Mouse (Mus musculus) erythroid progenitor cell, adult 5-6 weeks (primary cell): ENCODE results near the gene Fanca. TPM values are rescaled to one million over a fixed set of nuclear protein-coding genes. Genes with fewer than 3 reads are reported as not detected.

Experiments
- ATAC-seq: replicated peaks from 2 replicates; pipeline ENCODE4 v1.8.0; 2016; ENCODE audit warnings: moderate number of reproducible peaks, mild to moderate bottlenecking, moderate TSS enrichment, inconsistent platforms; ENCODE audit not compliant: poor library complexity, low FRiP score, severe bottlenecking
- total RNA-seq, 2 experiments: library from RNA; stranded (forward) in 1 of 2; stranded (reverse) in 1 of 2; fragments of 150-400 nt in 1 of 2; fragments of 186-747, 209-891 nt in 1 of 2; gene quantifications; 2 replicates each; pipeline versions ENCODE4 v1.2.3 to v1.2.4; 2015 to 2017; ENCODE audit warnings: low replicate concordance in 2 of 2

Fanca gene
- 47.9 and 75.0 TPM in 2 replicates for total RNA-seq (2015; ENCODE audit: low replicate concordance)
- 31.5 and 34.1 TPM in 2 replicates for total RNA-seq (2017; ENCODE audit: low replicate concordance)

DNA sequence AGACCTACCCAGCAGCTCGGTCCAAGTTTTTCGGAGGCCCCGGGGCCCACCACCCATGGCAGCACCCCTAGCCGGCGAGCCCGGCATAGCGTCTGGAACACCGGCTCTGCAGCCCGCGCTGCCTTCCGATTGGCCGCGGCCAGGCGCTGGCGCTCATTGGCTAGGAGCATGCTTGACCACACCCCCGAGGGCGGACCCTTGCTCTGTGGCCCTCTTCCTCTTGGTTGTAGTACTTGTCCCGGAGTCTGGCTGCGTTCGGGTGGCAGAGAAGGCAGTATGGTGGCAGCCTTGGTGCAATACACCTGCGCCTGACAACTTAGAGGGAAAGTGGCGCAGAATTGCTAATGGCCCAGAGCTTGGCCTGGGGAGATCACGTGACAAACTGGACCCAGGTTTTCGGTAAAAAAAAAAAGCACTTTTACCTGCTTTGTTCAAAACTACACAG is at the start of gene Fanca:
Fanca (minus strand) TSS at position 110 of the 445 bp plus-strand sequence.
- peak; percentile 100 for ATAC-seq

DNA sequence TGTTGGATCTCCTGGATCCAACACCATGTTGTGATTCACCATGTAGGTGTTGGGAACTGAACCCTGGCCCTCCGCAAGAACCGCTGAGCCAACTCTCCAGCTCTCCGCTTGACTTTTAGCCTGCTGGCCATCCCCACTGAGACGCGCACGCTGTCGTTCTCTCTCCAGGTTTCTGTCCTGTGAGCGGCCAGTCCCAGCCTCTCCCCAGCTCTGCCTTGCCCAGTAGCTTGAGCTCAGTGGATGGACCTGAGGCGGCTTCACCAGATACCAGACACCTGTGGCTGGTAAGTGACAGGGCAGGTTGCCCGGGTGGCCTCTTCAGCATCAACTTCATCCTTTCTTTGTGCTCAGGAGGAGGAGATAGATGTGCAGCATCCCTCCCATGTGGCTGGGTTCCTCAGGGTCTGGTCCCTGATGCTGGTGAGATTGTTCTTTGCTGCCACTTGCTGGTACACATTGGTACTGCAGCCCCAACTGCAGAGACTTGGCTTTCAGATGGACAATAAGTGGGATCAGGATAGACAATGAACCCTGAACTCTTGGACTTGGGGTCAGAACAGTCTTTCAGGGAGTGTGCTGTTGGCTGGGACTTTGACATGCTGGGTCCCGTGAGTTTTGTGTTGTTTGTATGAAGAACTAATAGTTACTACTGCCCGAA is 42.8 kb upstream of the Fanca start:
- peak; percentile 72 for ATAC-seq

DNA sequence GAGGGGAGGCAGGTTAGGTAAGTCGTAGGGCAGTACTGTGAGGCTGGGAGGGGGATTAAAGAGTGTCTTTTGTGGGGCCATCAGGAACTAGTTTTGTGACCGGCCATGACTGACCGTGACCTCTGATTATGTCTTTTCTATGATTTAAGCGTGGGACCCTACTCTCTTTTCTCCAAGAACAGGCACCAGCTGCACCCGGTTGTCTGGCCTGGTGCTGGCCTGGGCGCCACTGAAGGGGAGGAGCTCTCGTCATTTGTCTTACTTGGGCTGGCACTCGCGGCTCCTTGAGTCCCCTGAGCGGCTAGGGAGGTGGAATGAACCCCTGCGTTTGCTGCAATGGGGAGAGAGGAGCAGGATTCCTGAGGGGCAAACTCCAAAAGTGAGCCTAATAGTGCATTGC is 34.8 kb upstream of the Fanca start:
- ATAC-seq: no peak

DNA sequence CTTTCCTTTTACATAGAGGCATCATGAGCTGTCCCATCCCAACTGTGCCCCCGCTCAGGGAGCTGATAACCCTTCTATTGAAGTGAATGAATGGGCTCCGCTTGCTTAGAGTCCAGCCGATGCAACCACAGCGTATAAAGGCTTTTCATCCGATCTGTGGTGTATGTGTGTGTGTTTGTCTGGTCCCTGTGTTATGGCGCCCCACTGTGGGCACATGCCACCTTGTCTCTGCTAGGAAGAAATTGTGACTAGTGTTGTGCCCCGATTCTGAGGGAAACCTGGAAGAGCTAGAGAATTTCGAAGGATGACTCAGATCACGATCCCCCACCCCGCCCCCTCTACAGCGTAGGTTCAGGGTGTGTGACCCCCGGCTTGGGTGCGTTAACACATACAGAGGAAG is 34.4 kb upstream of the Fanca start:
- no peak for ATAC-seq

DNA sequence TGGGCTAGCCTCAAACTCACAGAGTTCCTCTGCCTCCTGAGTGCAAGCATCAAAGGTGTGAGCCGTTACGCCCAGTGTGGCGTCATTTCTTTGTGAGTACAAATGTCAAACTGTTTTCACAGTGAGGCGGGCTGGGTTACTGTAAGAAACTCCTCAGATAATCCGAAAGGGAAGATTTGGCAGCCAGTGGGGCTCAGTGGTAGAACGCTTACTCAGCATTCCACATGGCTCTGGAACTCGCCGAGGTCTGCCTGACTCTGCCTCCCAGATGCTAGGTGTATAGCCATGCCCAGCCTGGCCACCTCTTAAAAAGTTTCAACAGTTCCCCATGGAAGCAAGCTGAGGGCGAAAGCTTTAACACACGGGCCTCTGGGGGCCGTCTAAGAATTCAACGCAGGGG is 33.7 kb upstream of the Fanca start:
- ATAC-seq: no peak

DNA sequence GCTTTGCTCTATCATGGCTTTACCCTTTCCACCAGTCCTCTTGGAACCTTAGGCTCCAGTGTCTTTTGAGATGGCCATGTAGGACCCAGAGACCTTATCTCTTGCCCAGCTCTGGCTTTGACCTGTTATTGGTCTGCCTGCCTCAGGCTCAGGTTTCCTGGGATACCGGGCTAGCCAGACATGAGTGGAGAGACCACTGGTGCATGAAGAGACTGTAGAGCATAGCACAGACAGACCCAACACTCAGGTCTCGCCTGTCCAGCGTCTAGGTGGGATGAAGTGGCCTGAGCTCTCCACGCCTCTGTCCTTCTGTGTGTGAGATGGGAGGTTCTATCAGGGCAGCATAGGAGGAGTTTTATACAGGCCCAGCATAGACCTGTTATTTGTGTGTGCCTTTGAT is 30.7 kb upstream of the Fanca start:
- ATAC-seq: no peak

DNA sequence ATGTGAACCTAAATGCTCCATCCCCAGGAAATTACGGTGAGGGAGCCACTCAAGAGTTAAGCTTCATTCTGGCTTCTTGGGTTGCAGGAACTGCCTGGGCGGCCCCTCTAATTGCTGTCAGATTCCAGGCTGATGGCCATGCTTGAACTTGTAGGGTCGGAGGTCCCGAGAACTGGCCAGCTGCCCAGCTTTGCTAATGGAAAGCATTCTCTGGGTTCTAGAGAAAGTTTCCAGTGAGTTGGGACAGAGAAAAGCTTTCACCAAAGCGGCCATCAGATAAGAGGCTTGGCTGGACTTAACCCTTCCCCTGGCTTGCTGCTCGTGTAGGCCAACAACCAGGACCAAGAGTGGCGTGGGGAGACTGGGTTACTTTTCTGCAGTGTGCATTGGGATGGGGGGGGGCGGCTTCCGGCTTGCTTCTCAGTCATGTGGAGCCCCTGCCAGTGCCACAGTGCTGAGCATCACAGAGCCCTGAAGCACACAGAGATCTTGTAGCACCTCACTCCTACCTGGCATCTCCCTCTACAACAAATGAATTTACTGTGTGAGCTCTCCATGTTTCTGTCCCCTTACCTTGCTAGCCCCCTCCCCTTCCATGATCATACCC is 30.0 kb upstream of the Fanca start:
- no peak for ATAC-seq

DNA sequence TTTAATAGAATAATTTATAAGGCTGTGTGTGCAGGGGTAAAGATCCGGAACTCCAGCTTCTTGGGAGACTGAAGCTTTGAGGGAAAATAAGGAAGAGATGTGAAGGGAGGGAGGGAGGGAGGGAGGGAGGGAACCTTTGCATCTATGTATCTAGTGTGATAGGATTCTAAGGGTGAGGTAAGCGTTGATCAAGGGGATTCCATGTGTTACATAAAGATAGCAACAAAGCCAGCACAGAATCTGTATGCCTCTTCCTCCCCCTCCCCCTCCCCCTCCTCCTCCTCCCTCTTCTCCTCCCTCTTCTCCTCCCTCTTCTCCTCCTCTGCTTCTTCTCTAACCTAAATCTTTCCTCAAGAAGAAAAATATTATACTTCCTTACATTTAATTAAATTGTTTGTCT is 28.9 kb upstream of the Fanca start:
- ATAC-seq: no peak

DNA sequence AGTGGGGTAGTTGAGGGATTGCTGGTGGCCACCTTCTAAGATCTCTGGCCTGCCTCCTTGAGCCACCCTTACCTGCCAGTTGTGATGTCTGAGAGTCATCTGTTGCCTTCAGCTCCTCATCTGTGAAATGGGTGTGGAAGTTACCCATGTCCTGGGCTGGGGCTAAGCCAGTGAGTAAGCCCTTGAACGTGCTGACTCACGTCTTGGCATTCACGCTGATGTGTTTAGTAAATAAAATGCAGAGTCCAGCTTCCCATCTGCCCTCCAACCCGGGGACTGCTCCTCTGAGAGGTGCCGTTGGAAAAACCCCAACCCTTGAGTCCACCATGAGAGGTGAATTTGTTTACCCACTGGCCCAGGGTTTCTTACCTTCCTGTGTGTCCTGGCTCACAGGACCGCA is 27.5 kb upstream of the Fanca start:
- no peak for ATAC-seq

DNA sequence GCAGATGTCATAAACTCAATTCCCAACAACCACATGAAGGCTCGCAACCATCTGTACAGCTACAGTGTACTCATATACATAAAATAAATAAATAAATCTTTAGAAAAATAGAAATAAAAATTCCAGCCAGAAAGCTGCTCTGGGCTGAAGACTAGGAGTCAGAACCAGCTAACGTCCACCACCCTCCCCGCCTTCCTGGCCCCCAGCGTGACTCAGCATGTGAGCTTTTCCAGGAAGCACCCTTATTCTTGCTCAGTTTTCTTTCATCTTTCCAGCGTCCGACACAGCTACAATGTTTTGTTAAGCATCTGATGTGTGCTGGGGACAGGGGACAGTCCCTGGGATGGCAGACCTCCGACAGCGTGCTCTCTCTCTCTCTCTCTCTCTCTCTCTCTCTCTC is 26.8 kb upstream of the Fanca start:
- ATAC-seq: no peak

DNA sequence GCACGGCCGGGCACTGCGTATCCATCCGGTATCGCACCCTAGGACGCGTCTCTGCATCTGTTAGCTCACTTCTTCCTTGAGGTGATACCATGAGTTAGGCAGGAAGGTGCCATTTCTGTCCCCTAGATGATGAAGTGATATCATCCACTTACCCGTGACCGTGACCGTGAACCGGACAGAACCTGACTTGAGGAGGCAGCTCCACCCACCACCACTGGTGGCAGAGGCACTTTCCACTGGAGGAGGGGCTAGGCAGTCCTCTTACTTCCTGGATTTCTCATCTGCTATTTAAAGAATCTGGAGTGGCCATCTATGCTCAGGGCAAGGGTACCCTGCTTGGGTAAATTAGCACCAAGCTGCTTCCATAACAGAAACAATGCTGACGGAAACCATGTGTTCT is 25.0 kb upstream of the Fanca start:
- no peak for ATAC-seq

DNA sequence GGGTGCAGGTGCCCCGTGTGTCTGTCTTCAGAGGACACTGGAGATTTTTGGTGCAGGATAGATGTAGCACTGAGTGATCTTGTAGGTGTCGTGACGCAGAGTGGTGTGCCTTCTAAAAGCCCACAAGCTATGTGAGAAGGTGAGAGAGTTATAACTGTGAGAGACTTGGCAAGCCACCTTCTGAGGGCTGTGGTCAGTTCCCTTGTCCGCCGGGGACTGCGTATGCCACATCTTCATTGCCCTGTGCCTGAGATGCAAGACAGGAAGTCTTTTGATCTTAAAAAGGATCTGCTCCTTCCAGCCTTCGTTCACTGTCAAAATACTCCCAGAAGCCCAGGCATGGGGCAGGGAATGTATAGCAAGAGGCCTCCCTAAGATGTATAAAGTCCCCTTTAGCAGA is 24.5 kb upstream of the Fanca start:
- no peak for ATAC-seq

DNA sequence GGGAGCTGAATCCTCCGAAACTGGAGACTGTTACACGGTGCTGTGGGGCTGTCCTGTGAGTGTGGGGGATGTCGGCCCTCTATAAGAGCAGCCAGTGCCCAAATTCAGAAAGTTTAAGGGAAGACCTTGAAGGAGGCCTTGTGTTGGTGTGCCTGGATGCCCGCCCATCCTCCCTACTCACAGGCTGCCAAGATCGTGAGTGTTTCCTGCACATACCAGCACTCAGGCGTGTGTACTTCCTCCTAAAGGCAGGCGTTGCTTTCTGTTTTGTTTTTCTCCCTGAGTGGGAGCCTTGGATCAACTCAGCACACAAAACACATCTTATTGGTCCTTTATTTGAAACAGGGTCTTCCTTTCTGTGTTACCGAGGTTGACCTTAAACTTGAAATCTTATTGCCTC is 23.9 kb upstream of the Fanca start:
- ATAC-seq: no peak

DNA sequence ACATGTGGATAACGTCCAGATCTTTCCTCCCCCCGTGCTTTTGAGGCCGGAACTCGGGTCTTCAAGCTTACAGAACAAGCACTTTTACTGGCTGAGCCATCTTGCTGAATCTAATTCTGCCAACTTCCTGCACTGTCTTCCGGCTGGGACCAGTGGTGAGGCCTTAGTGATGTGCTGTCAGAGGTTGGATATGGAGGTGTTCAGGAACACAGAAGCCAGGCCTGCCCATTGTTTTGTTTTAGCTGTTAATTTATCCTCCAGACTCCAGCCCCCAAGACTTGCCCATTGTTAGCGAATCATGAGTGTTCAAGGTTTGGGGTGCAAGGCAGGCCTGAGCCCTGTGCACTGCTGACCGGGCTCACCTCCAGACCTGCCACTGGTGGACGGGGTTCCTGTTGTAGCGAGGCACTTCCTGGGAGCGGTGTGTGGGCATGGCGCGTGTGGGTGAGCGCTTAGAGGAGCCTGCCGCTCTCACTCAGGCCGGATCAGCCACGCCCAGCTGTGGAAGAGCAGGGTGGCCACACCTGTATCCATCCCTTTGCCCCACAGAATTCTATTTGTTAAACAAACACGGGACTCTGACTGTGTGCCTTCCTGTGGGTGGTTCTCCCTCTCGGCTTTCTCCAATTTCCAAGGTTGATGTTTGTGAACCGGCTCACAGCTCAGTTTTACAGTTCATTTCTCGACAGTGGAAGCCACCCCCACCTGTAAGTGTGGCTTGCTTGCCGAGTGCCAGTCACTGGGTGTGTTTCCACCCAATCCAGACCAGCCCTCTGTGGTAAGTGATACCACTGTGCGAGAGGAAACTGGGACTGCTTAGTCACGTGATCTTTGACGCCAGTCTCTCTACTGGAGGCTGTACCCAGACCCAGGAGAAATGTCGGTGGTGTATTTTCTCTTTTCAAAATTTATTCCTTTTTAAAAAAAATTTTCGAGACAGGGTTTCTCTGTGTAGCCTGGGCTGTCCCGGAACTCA is 23.0 kb upstream of the Fanca start:
- ATAC-seq: no peak

DNA sequence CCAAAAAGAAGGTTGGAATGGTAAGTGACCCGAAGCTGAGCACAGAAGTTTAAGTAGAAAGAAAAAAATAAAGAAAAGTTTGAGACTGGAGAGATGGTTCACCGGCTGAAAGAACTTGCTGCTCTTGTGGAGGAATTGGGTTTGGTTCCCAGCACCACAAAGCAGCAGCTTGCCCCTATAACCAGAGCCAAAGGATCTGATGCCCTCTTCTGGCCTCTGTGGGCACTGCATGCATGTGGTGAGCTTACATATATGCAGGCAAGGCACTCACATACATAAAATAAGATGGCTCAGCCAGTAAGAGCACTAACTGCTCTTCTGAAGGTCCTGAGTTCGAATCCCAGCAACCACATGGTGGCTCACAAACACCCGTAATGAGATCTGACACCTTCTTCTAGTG is 21.7 kb upstream of the Fanca start:
- ATAC-seq: no peak

DNA sequence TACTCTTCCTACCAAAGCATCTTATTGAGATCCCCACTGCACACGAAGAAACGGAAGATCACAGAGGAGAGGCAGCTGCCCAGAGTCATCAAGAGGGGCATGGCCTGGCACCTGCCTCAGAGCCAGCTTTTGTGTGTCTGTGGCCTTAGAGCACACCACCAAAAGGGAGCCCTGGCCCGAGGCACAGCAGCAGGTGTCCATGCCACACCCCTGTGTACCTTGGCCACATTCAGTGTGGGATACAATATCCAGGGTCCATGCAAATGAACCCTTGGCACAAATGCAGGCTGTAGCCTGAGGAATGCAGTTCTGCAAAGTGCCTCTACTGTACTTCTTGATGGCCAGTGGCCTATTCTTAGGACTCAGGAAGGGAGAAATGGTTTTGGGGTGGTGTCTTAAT is 19.1 kb upstream of the Fanca start:
- ATAC-seq: no peak

DNA sequence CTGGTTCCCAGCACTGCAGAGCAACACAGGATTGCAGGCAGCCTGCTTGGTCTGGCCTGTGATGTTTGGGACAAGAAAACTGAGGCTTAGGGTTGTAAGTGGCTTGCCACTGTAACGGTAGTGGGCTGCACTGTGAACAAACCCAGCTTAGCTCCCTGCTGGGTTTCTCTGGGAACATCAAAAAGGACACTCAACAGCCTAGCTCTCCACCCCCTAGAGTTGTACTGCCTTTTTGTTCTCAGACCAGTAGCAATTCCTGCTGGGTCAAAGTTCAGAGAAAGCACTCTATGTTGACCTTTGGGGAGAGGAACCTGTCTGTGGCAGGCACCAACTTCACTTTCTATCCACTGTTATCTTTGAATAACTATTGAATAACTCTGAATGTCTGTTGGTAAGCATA is 16.1 kb upstream of the Fanca start:
- ATAC-seq: no peak

DNA sequence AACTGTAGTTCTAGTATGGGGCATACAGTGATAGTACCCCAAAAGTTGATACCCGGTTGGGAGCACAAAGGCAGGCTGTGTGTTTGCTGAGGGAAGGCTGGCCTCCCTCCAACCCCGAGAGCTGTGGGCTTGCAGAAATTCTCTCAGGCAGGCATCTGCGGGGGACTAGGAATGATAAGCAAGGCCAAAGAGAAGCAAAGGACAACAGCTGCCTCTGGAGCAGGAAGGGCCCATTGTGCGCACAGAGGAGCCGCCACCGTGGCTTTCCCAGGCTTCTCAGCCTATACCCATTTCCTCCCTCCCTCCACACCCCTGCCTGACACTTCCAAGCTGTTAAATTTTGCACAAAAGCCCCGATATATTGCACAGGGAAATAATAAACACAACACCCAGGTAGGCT is 15.5 kb upstream of the Fanca start:
- ATAC-seq: no peak

DNA sequence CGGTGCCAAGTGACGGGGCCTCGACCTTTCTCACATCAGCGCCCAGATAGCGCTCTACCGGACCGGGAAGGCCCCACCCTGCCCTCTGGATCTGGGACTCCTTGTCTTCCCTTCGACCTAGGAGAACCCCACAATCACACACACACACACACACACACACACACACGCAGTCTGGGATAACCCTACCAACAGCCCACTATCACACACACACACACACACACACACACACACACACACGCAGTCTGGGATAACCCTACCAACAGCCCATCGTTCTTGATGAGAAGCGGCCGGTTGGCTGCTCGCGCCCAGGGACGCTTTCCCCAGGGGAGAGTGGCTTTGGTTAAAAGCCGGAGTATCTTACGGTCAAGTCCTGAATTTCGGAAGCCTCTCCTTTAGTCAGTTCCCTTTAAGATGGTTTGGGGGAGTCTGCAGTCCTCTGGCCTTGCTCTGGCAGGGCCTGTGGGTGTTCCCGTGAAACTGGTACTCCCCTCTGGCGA is 14.8 kb upstream of the Fanca start:
- ATAC-seq: peak; percentile 44

DNA sequence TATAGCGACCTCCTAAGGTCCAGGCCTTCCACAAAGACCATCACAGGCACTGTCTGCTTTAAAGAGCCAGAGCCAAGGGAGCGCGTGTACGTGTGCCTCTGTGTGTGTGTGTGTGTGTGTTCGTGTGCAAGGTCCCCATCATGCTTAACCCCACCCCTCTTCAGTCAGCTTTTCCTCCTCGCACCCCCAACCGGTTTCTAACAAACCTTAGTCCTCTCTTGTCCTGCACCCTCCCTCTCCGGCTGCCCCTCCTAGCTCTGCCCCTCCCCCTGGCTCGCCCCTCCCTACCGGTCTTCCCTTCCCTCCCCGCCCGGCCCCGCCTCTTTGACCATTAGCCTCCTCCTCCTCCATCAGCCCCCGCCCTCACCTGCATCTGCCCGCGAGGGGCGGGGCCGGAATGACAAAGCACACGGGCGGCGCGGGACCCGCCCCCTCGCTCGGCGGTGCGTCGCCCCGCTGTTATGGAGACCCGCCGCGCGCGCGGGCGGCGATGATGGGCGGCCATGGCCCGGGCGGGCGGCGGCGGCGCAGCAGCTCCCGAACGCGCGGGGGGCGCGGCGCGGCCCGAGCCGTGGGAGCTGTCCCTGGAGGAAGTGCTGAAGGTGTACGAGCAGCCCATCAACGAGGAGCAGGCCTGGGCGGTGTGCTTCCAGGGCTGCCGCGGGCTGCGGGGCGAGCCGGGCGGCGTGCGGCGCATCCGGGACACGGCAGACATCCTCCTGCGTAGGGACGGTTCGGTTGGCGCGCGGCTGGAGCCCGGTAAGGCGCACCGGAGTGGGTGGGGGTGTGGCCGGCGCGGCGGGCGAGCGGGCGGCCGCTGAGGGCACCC is 14.1 kb upstream of the Fanca start, which contains the start of gene Spire2:
Spire2 (plus strand) TSS at position 452 of the 829 bp plus-strand sequence.
- ATAC-seq: peak; percentile 70
